Mouse (Mus musculus) CH12.LX (cell line): Measurements from ENCODE around the gene Iqcd.

Experiments
- CTCF ChIP-seq, 2 experiments: IDR thresholded peaks in 1 of 2; conservative IDR thresholded peaks in 1 of 2; 2 replicates each; pipeline ENCODE4 v1.5.1; 2011 to 2012; ENCODE audit warnings: low read depth in 2 of 2, low read length in 2 of 2, improper control_type of control experiment in 1 of 2, inconsistent platforms in 1 of 2, mild to moderate bottlenecking in 1 of 2, moderate library complexity in 1 of 2
- EP300 ChIP-seq: IDR thresholded peaks from 2 replicates; pipeline ENCODE4 v1.6.1; 2011; ENCODE audit warnings: low read length, improper control_type of control experiment
- ETS1 ChIP-seq: conservative IDR thresholded peaks from 2 replicates; pipeline ENCODE4 v1.6.1; 2012; ENCODE audit warnings: low read depth, mild to moderate bottlenecking, inconsistent platforms, low read length, improper control_type of control experiment, moderate library complexity
- KAT2A ChIP-seq: IDR thresholded peaks from 2 replicates; pipeline ENCODE4 v1.6.1; 2012; ENCODE audit warnings: low read length, improper control_type of control experiment, inconsistent platforms; ENCODE audit not compliant: insufficient replicate concordance
- MAX ChIP-seq: IDR thresholded peaks from 2 replicates; pipeline ENCODE4 v1.6.1; 2011; ENCODE audit warnings: low read length, improper control_type of control experiment
- MAZ ChIP-seq: IDR thresholded peaks from 2 replicates; pipeline ENCODE4 v1.6.1; 2012; ENCODE audit warnings: low read depth, mild to moderate bottlenecking, inconsistent platforms, low read length, improper control_type of control experiment, moderate library complexity
- MXI1 ChIP-seq: IDR thresholded peaks from 2 replicates; pipeline ENCODE4 v1.6.1; 2011; ENCODE audit warnings: mild to moderate bottlenecking, low read depth, low read length, improper control_type of control experiment
- POLR2A ChIP-seq: IDR thresholded peaks from 2 replicates; pipeline ENCODE4 v1.6.1; 2011; ENCODE audit warnings: low read depth, mild to moderate bottlenecking, improper control_type of control experiment, low read length
- RCOR1 ChIP-seq: conservative IDR thresholded peaks from 2 replicates; pipeline ENCODE4 v1.6.1; 2012; ENCODE audit warnings: low read depth, mild to moderate bottlenecking, inconsistent platforms, low read length, improper control_type of control experiment
- SMC3 ChIP-seq: IDR thresholded peaks from 2 replicates; pipeline ENCODE4 v1.6.1; 2011; ENCODE audit warnings: low read depth, low read length, improper control_type of control experiment
- TBP ChIP-seq: conservative IDR thresholded peaks from 2 replicates; pipeline ENCODE4 v1.6.1; 2011; ENCODE audit warnings: low read depth, low read length, improper control_type of control experiment
- ZKSCAN1 ChIP-seq: IDR thresholded peaks from 2 replicates; pipeline ENCODE4 v1.6.1; 2012; ENCODE audit warnings: low read depth, inconsistent platforms, low read length, improper control_type of control experiment, borderline replicate concordance

DNA sequence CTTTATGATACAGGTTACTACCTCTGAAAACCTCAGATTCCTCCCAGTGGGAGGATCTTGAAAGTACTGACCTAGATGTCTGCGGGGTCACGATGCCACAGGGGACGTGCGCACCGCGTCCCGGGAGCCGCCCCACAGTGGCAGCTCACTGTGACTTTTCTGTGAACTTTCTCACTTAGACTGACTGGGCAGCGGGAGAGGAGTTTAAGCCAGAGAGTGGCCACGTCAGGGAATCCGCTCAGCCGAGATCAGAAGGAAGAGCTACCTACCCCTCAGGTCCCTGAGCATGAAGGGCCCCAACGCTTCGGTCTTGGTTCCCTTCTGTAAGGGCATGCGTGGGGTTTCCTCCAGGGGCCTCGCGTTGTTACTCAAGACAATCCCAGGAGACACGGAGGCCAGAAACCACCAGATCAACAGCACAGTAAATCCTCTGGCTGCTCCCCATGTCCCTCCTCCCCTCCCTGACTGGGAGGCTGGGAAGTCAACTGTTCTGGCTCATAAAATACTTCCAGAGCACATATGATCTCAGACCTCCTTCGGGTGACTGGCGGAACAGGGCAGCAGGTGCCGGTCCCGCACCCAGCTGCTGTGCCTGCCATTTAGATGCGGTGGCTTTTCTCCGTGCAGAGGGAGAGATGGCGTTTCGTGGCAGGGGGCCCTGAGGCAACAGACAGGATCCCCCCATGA is 9.5 kb upstream of the Iqcd start:
- no peak for TF ChIP-seq CTCF (conservative IDR thresholded peaks at IDR 0.05 in 1 of 2, IDR thresholded peaks at IDR 0.05 in 1 of 2; ENCODE audit: low read depth in 2 of 2, low read length in 2 of 2)
- TF ChIP-seq EP300, result no peak; the same call in 1 of the 2 replicates
- no peak for TF ChIP-seq KAT2A
- TF ChIP-seq POLR2A, result no peak
- TF ChIP-seq TBP, result no peak
- TF ChIP-seq RCOR1, result no peak
- peak; percentile 22; the same call in 1 of the 2 replicates for TF ChIP-seq ETS1
- 0 out of 2 replicates have a peak, but pooled peaks have one; percentile 26 for TF ChIP-seq MAZ
- no peak for TF ChIP-seq MAX
- no peak for TF ChIP-seq ZKSCAN1
- TF ChIP-seq MXI1, result peak; percentile 35
- no peak for TF ChIP-seq SMC3
